Mouse (Mus musculus) layer of hippocampus, adult 8-10 months (tissue): ENCODE measurements at regions not wholly inside any gene's neighbourhood (a gene's known extent, or its start where the extent isn't known, plus 50 kb on each side); places are given as distances from the start of the nearest gene placed in this dataset.
A peak's percentile ranks its signal among the peaks of the same experiment; 100 is the strongest.

Experiments
- DNase-seq, 2 experiments: peaks; one replicate each; pipeline ENCODE4 v3.0.0; 2022; ENCODE audit warnings: low spot score in 2 of 2

GRCm38 (mm10) chr16:39273490-39273889 lies 381.0 kb downstream of the Igsf11 start:
- no peak for DNase-seq

DNA sequence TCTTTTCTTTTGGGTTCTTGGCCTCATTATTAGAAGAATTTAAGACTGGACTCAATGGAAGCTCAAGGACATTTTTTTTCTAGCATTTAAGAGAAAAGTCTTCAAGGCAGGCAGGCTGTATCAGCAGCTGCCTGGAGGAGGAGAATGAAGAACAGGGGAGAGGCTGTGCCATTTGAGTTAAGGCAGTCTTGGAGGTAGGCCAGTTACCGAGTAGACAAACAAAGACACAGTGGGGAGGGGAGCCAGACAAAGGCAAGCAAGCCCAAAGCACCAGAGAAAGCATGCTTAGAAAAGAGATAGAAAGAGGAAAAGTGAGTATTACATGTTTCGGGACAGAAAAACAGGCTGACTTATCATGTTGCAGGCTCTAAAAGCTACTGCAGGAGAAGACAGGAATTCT lies 392.0 kb downstream of the Igsf11 start:
- peak; percentile 38 to 47 for DNase-seq

- DNase-seq = no peak
Observed at GRCm38 (mm10) chr16:39285028-39285744, 392.7 kb downstream of the Igsf11 start.

DNA sequence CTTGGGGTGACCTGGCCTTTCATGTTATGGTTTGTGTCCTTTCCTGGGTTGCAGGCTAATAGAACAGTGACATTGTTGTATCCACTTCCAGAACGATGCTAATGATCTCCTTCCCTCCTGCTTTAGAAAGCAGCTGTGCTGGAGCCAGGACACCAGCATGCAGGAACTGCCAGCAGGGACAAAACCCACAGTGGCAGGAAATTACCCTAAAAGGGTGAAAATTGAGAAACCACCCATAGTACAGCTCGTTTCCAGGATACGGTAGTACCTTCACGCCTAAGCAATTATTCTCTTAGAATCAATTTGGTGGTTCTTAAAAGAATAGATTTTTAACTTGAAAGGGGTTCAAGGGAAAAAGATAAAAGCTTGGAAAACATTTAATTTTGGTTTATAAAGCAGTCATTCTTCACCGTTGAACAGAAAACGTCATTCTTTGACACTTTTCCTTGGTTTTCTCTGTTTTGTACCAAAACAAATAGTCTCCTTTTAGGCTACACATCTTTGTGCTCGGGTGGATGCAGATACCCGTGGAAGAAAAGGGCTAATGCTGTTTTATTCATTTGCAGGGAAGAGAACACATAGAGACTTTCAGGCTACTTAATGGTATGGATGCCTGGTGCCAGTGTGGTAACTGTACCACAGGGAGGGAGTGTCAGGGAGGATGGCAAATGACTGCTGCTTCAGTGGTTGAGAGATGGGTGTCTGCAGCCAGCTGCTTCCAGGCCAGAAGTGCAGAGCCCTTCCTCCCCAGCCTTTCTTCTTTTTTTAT lies 394.5 kb downstream of the Igsf11 start:
- DNase-seq = peak; percentile 44 to 49

GRCm38 (mm10) chr16:39298856-39299255 lies 406.4 kb downstream of the Igsf11 start:
- no peak for DNase-seq

GRCm38 (mm10) chr16:39302902-39303361 lies 410.5 kb downstream of the Igsf11 start:
- DNase-seq = peak; percentile 76 to 84

GRCm38 (mm10) chr16:39303371-39303770 lies 410.9 kb downstream of the Igsf11 start:
- no peak for DNase-seq

- peak in 1 of 2 experiments; percentile 29 for DNase-seq
Observed at GRCm38 (mm10) chr16:39307951-39308350, 415.5 kb downstream of the Igsf11 start.

- DNase-seq = peak; percentile 82 to 86
Observed at GRCm38 (mm10) chr16:39316752-39317594, 424.5 kb downstream of the Igsf11 start.

- no peak for DNase-seq
Observed at GRCm38 (mm10) chr16:39325627-39326026, 433.2 kb downstream of the Igsf11 start.

DNA sequence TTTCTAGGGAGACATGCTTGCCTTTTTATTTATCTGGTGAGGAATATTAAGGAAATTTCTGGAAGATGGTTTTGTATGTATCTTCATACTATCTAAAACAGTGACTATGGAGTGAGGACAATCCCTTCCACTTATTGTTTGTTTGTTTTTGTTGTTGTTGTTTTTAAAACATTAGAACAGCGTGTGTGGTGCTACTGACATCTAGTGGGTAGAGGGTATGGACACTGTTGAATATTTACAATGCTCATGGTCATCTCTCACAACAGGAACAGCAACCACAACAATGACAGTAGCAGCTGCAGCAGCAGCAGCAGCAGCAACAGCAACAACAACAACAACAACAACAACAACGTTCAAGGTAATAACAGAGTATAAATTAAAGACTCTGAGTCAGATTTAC lies 471.2 kb downstream of the Igsf11 start:
- DNase-seq = no peak

- no peak for DNase-seq
Observed at GRCm38 (mm10) chr16:39368276-39368675, 475.8 kb downstream of the Igsf11 start.

DNA sequence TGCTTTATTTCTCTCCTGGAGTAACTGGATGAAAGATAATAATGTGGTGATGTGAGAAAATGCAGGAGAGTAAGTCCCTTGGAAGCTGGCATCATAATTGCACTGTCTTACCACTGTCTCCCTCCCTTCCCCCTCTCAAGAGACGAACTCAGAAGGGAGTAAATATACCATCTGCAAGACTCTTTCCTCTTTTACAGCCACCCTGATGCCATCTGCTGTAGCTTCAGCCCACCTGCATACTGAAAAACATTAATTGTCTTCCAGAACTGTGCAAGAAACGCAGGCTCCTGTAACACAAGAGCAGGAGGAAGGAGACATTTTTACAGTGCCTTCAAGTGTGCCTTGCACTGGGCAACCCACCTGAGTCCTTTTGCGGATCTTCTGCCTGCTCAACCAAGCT lies 482.1 kb downstream of the Igsf11 start:
- peak; percentile 48 to 64 for DNase-seq

DNA sequence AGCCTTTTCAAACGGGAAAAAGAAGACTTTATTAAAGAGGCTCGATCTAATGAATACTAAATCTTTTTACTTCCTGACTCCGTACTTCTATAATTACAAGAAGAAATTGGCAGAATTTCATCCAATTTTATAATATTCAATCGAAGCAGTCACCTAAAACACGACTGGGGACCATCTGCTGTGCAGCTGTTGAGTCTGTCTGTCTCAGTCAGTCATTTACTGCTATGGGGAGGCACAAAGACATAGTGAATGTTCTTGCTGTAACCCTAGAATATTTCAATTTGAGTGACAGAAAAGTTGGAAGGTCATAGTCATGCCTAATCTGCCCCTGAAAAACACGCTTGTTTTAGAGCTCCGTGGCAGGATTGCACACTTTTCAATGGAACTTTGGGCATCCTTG lies 487.5 kb downstream of the Igsf11 start:
- DNase-seq = peak in 1 of 2 experiments; percentile 59

DNA sequence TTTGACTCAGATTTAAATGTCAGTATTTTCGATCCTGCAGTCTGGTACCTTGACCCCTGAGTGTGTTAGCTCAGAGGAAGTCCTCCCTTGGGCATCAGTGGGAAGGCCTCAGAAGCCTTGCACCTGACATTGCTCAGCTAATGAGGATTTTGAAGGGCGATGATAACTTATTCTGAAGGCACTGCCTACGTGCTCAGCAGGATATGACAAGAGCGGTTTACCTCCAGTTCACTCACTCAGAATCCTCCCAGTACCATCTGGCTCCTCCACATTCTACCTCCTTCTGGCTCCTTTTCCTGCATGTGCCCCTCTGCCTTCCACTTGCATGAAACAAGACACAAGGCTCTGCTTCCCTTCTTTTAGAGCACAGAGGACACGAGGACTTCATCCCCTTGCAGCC lies 497.5 kb downstream of the Igsf11 start:
- DNase-seq = no peak

GRCm38 (mm10) chr16:39390626-39391025 lies 498.2 kb downstream of the Igsf11 start:
- no peak for DNase-seq

- DNase-seq = peak; percentile 42 to 56
Observed at GRCm38 (mm10) chr16:39402101-39402749, 509.8 kb downstream of the Igsf11 start.

- DNase-seq = no peak
Observed at GRCm38 (mm10) chr16:39431581-39431980, 539.1 kb downstream of the Igsf11 start.

DNA sequence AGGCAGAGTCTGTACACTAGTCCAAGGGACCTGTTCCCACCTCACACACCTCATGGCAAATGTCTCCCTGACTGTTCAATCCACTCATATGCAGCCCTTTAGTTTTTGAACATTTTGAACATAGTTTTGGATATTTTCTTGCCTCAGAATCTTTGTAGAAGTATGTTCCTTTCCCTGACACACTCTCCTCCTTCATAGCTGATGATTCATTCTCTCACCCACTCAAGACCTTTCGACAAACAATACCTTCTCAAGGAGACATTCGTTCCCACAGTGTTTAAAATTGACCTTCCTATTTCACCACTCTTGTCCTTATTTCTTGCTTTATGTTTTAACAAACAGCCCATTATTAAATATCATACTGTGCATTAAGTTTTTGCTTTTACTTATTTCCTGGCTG lies 538.4 kb upstream of the Lsamp start:
- DNase-seq = no peak

GRCm38 (mm10) chr16:39453400-39454138 lies 530.6 kb upstream of the Lsamp start:
- DNase-seq = no peak
